Mouse (Mus musculus) thymus, adult 18-20 months (tissue): ENCODE data around the gene Pdlim5.
A peak's percentile ranks its signal among the peaks of the same experiment; 100 is the strongest.
"Not testable (repeated sequence)": the region's sequence is repeated elsewhere in the genome, so short reads cannot be mapped to it uniquely, and the experiment has no call there.

Source experiments
- DNase-seq, 2 experiments: peaks; one replicate each; pipeline ENCODE4 v3.0.0; 2022; ENCODE audit warnings: mixed read lengths in 2 of 2

Gene Pdlim5

GRCm38 (mm10) chr3:142395520-142396193, at the start of gene Pdlim5:
TSS of gene Pdlim5 (minus strand) at chr3:142395696.
- peak; percentile 88 to 89 for DNase-seq

- DNase-seq = no peak
These were observed 48.2 kb upstream of the Pdlim5 start for GRCm38 (mm10) chr3:142443710-142444043.

- peak; percentile 48 to 66 for DNase-seq
These were observed 47.7 kb upstream of the Pdlim5 start for GRCm38 (mm10) chr3:142443006-142443709.

DNA sequence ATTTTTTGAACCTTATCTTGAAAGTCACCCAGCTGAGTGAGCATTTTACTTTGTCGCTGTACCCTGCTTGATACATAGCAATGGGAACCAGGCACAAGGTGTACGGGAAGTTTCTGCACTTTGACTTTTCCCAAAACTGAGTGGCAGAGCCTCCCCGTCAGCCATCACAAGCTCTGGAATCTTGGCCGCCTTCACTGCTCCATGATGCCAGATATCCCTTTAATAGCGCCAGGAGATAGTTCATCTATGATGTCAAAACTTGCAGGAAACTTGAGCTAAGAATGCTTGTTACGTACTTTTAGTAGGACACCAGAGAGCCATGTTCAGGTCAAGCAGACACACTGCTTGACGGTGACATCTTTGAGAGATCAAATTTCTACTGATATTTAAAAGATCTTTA, 46.7 kb upstream of the Pdlim5 start:
- DNase-seq = no peak

DNA sequence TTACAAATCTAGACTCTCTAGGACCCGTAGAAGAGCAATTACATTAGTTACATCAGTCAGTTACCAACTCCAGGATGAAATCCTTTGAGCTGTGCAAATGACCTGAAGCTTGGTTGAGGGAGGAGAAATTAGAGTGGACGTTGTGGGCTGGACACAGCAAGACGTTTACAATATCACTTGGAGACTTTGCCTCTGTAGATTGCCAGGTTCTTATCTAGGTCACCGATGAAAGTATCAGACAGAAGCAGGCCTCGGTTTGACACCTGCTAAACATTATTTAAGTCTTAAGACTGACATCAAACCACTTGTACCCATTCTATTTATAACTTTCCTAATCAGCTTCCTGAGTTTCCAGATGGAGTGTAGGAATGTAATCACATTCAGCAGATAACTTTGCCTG, 45.6 kb upstream of the Pdlim5 start:
- no peak for DNase-seq

GRCm38 (mm10) chr3:142440191-142440590, 44.7 kb upstream of the Pdlim5 start:
- DNase-seq = no peak

GRCm38 (mm10) chr3:142439591-142440093, 44.1 kb upstream of the Pdlim5 start:
- no peak for DNase-seq

DNA sequence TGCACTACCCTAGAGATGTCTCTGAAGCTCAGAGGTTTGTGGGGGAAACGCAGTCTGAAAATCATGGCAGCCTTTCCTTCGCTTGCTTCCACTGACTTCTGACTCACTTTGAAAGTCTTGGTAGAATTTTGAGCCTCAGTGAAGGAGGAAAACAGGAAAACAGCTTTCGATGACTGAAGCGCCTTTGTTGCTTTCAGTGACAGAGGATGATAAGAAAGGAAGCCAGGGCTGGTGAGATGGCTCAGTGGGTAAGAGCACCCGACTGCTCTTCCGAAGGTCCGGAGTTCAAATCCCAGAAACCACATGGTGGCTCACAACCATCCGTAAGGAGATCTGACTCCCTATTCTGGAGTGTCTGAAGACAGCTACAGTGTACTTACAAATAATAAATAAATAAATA, 43.1 kb upstream of the Pdlim5 start:
- not testable (repeated sequence) for DNase-seq

DNA sequence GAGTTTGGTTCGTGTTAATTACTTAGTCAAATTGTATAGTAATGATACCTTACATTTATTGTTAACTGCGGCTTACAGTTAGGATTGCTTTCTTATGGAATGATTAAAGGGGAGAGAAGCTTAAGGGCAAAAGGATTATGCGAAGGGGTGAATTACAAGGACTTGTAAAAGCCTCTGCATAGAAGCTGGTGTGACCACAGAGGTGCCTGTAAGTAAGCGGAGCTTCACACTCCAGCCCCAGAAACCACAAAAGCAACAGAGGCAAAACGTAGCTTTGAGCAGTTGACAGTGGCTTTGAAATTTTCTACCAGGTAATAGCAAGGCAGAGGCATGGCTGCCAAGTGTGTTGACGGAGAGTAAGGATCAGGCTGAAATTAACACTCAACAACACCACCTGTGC, 41.3 kb upstream of the Pdlim5 start:
- no peak for DNase-seq

GRCm38 (mm10) chr3:142436212-142436611, 40.7 kb upstream of the Pdlim5 start:
- DNase-seq = no peak

DNA sequence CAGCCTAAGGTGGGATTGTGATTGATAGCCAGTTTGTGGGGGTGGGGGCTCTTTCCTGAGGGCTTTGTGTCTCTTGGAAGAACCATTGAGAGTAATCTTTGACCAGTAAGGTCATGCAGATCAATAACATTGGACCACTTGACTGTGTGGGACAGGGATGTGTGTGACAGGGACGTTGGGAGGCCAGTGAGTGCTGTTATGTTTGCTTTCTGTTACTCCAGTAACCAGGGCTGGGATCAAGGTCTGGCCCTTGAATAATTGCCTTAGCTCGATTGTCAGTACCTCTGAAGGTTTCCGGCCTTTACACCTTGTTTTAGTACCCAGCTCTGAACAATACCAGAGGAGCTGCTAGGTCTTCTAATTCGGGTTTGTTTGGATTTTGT, 39.3 kb upstream of the Pdlim5 start:
- DNase-seq = no peak

GRCm38 (mm10) chr3:142434127-142434785, 38.8 kb upstream of the Pdlim5 start:
- no peak for DNase-seq

DNA sequence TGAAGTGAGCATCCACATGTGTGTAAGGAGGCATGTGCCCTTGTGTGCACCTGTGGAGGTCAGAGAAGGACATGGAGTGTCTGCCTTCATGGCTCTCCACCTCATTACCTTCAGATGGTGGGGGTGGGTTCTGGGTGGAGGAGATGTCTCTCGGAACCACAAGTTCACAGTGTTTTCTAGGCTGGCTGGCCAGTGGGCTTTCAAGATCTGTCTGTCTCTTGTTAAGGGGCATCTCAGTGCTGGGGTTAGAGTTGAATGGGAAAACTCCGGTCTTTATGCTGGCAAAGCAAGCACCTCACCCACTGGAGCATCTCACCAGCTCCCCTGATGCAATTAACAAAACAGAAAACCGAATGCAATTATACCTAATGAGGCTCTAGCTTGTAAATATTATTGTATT, 36.0 kb upstream of the Pdlim5 start:
- DNase-seq = no peak

DNA sequence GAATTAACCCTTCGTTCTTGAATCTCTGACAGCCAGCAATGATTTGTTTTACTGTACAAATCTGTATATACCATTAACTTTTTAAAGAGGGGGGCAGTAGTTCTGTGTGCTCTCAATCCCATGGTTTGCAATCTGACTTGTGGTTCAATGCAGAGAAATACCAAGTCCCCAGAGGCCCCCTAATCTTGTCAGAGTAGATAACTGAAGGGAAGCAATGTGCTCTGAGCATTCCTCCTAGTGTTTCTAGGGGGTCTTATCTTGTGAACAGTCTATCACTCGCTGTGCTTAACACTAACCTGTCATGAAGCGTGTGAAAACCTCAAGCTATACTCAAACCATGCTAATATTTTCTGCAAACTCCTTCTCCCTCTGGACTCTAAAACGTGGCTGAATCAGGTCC, 34.6 kb upstream of the Pdlim5 start:
- no peak for DNase-seq

GRCm38 (mm10) chr3:142426806-142427205, 31.3 kb upstream of the Pdlim5 start:
- DNase-seq = no peak

- DNase-seq = no peak
These were observed 28.6 kb upstream of the Pdlim5 start for GRCm38 (mm10) chr3:142424134-142424533.

- no peak for DNase-seq
These were observed 28.0 kb upstream of the Pdlim5 start for GRCm38 (mm10) chr3:142423501-142423917.

- no peak for DNase-seq
These were observed 26.7 kb upstream of the Pdlim5 start for GRCm38 (mm10) chr3:142422229-142422628.

DNA sequence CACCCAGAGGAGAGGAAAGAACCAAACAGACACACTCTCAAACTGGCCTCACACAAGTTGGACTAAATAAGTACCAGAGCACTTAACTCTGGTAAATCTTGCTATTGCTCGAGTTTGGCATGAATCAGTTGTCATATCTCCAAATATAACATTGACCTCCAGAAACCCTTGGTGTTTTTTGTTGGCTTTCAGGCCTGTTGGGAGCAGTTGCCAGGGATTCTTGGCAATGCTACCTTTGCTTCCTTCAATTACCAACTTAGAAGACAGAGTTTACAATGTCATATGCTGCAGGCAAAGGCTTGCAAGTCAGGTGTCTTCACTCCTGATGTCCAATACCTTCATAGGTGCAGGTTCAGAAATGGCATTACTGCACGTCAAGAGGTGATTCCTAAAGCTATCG, 26.0 kb upstream of the Pdlim5 start:
- no peak for DNase-seq

GRCm38 (mm10) chr3:142417996-142418395, 22.5 kb upstream of the Pdlim5 start:
- no peak for DNase-seq

DNA sequence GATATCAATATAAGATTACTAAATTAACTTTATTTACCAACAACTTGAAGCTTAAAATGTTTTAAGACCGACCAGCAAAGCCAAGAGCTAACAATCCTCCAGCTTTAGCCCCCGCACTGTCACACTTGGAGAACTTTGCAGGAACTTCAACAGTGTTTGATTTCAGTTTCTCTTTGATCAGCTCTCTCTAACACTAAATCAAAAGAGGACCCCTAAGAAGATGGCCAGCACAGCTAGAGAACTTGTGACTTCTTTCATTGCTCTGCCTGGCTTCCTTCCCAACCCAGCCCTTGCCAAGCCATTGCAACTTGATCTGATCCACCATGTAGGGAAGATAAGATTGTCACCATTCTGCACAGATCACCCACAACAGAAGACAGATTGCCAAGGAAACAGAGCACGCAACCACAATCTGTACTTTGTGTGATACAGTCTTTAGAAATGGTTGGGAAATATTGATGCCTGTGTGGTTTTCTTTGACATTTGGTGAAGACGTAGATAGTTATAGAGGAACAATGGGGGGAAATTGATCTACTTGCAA, 17.9 kb upstream of the Pdlim5 start:
- no peak for DNase-seq

DNA sequence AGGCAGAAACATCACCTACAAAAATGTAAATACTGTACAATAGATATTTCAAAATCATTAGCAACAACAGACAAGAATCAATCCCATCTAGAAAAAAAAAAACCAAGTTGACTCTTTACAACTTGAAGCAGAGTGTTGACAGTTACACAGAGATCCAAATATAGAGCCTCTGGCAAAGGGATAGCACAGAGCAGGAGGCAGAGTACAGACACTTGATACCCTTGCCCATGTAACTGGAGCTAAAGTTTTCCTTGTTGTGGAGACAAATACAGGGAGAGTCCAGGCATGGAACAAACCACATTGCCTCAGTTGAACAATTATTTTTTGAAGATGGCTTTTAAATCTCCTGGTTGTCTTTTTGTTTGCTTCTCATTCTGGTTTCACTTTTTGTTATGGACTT, 15.4 kb upstream of the Pdlim5 start:
- DNase-seq = no peak

DNA sequence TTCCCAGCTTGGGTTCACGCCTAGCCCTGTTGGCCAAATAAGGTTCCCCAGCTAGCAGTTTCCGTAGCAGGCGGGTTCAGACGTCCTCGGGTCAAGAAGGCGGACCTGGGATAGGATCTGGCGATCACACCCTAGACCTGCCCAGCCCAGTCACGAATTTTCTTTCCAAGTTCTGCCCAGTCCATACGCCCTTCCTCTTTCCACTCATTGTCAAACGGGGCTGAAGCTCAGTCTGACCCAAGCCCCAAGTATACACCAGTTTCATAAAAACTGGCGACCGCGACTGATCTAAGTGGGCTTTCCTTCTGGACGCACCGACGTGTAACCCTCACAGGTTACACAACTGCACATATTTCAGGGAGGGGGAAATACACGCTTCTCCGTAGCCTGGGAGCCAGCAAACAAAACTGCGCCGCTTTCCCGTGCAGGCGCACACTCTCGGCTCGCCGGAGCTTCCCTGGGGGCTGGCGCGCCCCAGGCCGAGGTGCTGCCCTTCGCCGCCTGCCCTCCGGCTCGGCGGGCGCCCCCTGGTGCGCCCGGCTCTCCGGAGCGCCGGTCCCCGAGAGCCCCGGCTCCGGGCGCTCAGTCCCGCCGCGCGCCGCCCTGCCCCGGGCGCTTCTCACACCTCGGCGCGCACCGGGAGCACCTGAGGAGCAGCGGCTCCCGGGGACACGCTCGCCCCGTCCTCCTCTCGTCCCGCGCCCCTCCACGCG, 544 bp downstream of the Pdlim5 start:
- peak; percentile 34 to 39 for DNase-seq
